Mouse (Mus musculus) embryonic facial prominence, embryonic 12.5 days (tissue): ENCODE results near the gene Aldh1a1. TPM values are rescaled to one million over a fixed set of nuclear protein-coding genes. Genes with fewer than 3 reads are reported as not detected.

Experiments
- ATAC-seq: fragments of 200-750 bp; cut with Nextera tagmentation; 2 replicates; pipeline ENCODE4 v1.8.0; 2017; ENCODE audit not compliant: insufficient number of reproducible peaks, insufficient read depth, low FRiP score, low TSS enrichment
- H3K27ac ChIP-seq: fragments of 300-500 bp; sonication (generic); 2 replicates; pipeline ENCODE4 v1.5.1; 2016; ENCODE audit warnings: mild to moderate bottlenecking
- H3K27me3 ChIP-seq: fragments of 300-500 bp; sonication (generic); 2 replicates; pipeline ENCODE4 v1.6.1; 2016; ENCODE audit warnings: mild to moderate bottlenecking, moderate library complexity
- H3K36me3 ChIP-seq: fragments of 300-500 bp; sonication (generic); 2 replicates; pipeline ENCODE4 v1.6.1; 2016; ENCODE audit warnings: mild to moderate bottlenecking
- H3K4me1 ChIP-seq: fragments of 300-500 bp; sonication (generic); 2 replicates; pipeline ENCODE4 v1.6.1; 2016
- H3K4me2 ChIP-seq: fragments of 300-500 bp; sonication (generic); replicated peaks from 2 replicates; pipeline ENCODE4 v1.6.1; 2016; ENCODE audit warnings: mild to moderate bottlenecking, moderate library complexity
- H3K4me3 ChIP-seq: fragments of 300-500 bp; sonication (generic); 2 replicates; pipeline ENCODE4 v1.5.1; 2016; ENCODE audit warnings: mild to moderate bottlenecking
- H3K9ac ChIP-seq: fragments of 300-500 bp; sonication (generic); 2 replicates; pipeline ENCODE4 v1.6.1; 2016; ENCODE audit warnings: mild to moderate bottlenecking, moderate library complexity
- H3K9me3 ChIP-seq: fragments of 300-500 bp; sonication (generic); 2 replicates; pipeline ENCODE4 v1.6.1; 2016; ENCODE audit warnings: mild to moderate bottlenecking, moderate library complexity
- WGBS: fragments of 180-500 bp; shearing (Covaris S2); methylation state at CpG from one replicate; pipeline ENCODE4 v1.1.7; 2016; 5-methylcytosine and 5-hydroxymethylcytosine counted together
- polyA plus RNA-seq: library from polyadenylated mRNA; unstranded; fragments of >200 nt; fragmentation: Nextera tagmentation; extraction: Ambion mirVana; gene quantifications from 2 replicates; pipeline ENCODE4 v1.2.1, GENCODE M21; 2016

The Aldh1a1 gene
- polyA plus RNA-seq, 1 experiment from 2014 or later: 30.5 TPM

GRCm38 (mm10) chr19:20677697-20678355, 185.3 kb downstream of the Aldh1a1 start:
- Histone ChIP-seq H3K4me2 (no peak overlapping the region), H3K27me3 (no peaks in the 10 kb centered on the region), H3K4me3 (no peak overlapping the region), H3K36me3 (no peaks in the 10 kb centered on the region), H3K9ac (no peak overlapping the region), H3K27ac (no peak overlapping the region), H3K9me3 (no peaks in the 10 kb centered on the region), H3K4me1 (no peaks in the 10 kb centered on the region)
- ATAC-seq: no peak
- WGBS: 77% methylated on average over 3 of the region's 3 CpGs

Other genes starting within 250 kb of the Aldh1a1 start
- 34.4 and 34.6 TPM in 2 replicates for gene Anxa1, start 101.8 kb upstream of the Aldh1a1 start, polyA plus RNA-seq
- gene Aldh1a7, start 234.8 kb downstream of the Aldh1a1 start, polyA plus RNA-seq: 2.5 and 5.5 TPM in 2 replicates